Mouse (Mus musculus) megakaryocyte, embryonic 14.5 days (primary cell): ENCODE results near the gene Ryr1. TPM values are rescaled to one million over a fixed set of nuclear protein-coding genes. Genes with fewer than 3 reads are reported as not detected.
"Not testable (repeated sequence)": the region's sequence is repeated elsewhere in the genome, so short reads cannot be mapped to it uniquely, and the experiment has no call there.

Experiments used
- H3K27me3 ChIP-seq: replicated peaks from 2 replicates; pipeline ENCODE3; 2012; ENCODE audit warnings: inconsistent platforms
- H3K36me3 ChIP-seq: replicated peaks from 2 replicates; pipeline ENCODE3; 2012; ENCODE audit warnings: low read length, inconsistent platforms, mixed read lengths
- H3K4me1 ChIP-seq: 2 replicates; pipeline ENCODE4 v1.6.1; 2012; ENCODE audit warnings: inconsistent platforms
- H3K4me3 ChIP-seq: replicated peaks from 2 replicates; pipeline ENCODE3; 2012; ENCODE audit warnings: moderate library complexity, mild to moderate bottlenecking, inconsistent platforms
- H3K9me3 ChIP-seq: 2 replicates; pipeline ENCODE4 v1.6.1; 2012; ENCODE audit warnings: inconsistent platforms
- FLI1 ChIP-seq: IDR thresholded peaks from 2 replicates; pipeline ENCODE4 v1.6.1; 2012; ENCODE audit warnings: low read length, inconsistent platforms, mixed read lengths
- GATA1 ChIP-seq: IDR thresholded peaks from 3 replicates; pipeline ENCODE4 v1.6.1; 2012; ENCODE audit warnings: mixed read lengths, low read length, inconsistent platforms, borderline replicate concordance
- polyA plus RNA-seq: library from polyadenylated mRNA; stranded (reverse); fragments of >175 nt; gene quantifications from 2 replicates; pipeline ENCODE4 v1.2.3, GENCODE M21; 2012; ENCODE audit warnings: low replicate concordance; ENCODE audit not compliant: insufficient read depth

Ryr1 gene
- polyA plus RNA-seq, 1 experiment, result 0.12 TPM

GRCm38 (mm10) chr7:29085981-29086380, 39.0 kb downstream of the Ryr1 start:
- H3K36me3 ChIP-seq, result no peaks in the 10 kb centered on the region
- H3K4me1 ChIP-seq, result no peaks in the 10 kb centered on the region
- H3K9me3 ChIP-seq, result no peaks in the 10 kb centered on the region
- TF ChIP-seq GATA1, result no peak
- no peak for TF ChIP-seq FLI1
- H3K27me3 ChIP-seq, result peaks cover 60% of the 10 kb centered on the region
- peak overlapping the region; percentile 40 for H3K4me3 ChIP-seq

GRCm38 (mm10) chr7:29084411-29084810, 40.6 kb downstream of the Ryr1 start:
- Histone ChIP-seq H3K27me3 (peaks cover 58% of the 10 kb centered on the region), H3K4me1 (0 out of 2 replicates have a peak, but pooled peaks cover 1% of the 10 kb centered on the region), H3K36me3 (no peaks in the 10 kb centered on the region), H3K9me3 (no peaks in the 10 kb centered on the region), H3K4me3 (no peak overlapping the region)
- TF ChIP-seq GATA1, result no peak
- no peak for TF ChIP-seq FLI1

DNA sequence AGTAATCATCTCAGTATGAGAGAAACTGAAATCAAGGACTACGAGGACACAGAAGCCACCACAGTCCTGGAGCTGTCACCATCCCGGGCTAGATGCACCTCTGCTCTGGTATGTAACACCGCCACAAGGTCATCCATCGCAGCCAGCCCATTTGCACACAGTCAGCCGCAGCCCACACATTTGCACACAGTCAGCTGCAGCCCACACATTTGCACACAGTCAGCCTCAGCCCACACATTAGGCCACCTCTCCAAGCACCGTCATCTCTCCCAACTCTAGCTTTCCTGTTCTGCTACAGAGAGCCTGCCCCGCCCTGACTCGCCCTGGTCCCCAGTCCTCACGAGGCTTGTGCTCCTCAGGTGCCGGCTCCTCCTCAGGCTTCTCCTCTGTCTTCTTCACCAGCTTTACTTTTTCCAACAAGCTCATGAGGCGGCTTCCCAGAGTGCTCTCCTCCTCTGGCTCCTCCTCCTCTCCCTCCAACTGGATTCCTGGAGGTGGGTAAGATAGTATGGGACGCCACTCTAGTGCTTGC, 45.5 kb downstream of the Ryr1 start:
- TF ChIP-seq FLI1, result no peak
- TF ChIP-seq GATA1, result no peak
- Histone ChIP-seq H3K36me3 (no peaks in the 10 kb centered on the region), H3K4me3 (no peak overlapping the region), H3K27me3 (peaks cover 44% of the 10 kb centered on the region), H3K4me1 (peaks cover 16% of the 10 kb centered on the region), H3K9me3 (no peaks in the 10 kb centered on the region)

GRCm38 (mm10) chr7:29076977-29077376, 48.0 kb downstream of the Ryr1 start:
- H3K27me3 ChIP-seq, result peaks cover 48% of the 10 kb centered on the region
- H3K9me3 ChIP-seq, result no peaks in the 10 kb centered on the region
- H3K4me1 ChIP-seq, result peaks cover 23% of the 10 kb centered on the region
- H3K36me3 ChIP-seq, result no peaks in the 10 kb centered on the region
- TF ChIP-seq FLI1, result no peak
- no peak for TF ChIP-seq GATA1
- no peak overlapping the region for H3K4me3 ChIP-seq

GRCm38 (mm10) chr7:29075208-29075607, 49.8 kb downstream of the Ryr1 start:
- TF ChIP-seq FLI1 (no peak), GATA1 (no peak)
- Histone ChIP-seq H3K4me3 (no peak overlapping the region), H3K9me3 (peaks cover 5% of the 10 kb centered on the region; the same call in 1 of the 2 replicates), H3K27me3 (peaks cover 57% of the 10 kb centered on the region), H3K4me1 (peaks cover 30% of the 10 kb centered on the region), H3K36me3 (no peaks in the 10 kb centered on the region)

- Histone ChIP-seq H3K36me3 (no peaks in the 10 kb centered on the region), H3K4me1 (peaks cover 27% of the 10 kb centered on the region), H3K27me3 (peaks cover 69% of the 10 kb centered on the region), H3K9me3 (peaks cover 5% of the 10 kb centered on the region; the same call in 1 of the 2 replicates), H3K4me3 (peak overlapping the region; percentile 66)
- TF ChIP-seq FLI1, result no peak
- TF ChIP-seq GATA1, result no peak
These were observed 52.3 kb downstream of the Ryr1 start for GRCm38 (mm10) chr7:29072689-29073088.

- peaks cover 79% of the 10 kb centered on the region for H3K27me3 ChIP-seq
- H3K36me3 ChIP-seq, result no peaks in the 10 kb centered on the region
- no peak for TF ChIP-seq GATA1
- TF ChIP-seq FLI1, result no peak
- H3K4me3 ChIP-seq, result peak overlapping the region; percentile 62
- peaks cover 5% of the 10 kb centered on the region; the same call in 1 of the 2 replicates for H3K9me3 ChIP-seq
- H3K4me1 ChIP-seq, result peaks cover 27% of the 10 kb centered on the region
These were observed 53.6 kb downstream of the Ryr1 start for GRCm38 (mm10) chr7:29071169-29071891.

- Histone ChIP-seq H3K4me3 (no peak overlapping the region), H3K4me1 (peaks cover 22% of the 10 kb centered on the region), H3K36me3 (no peaks in the 10 kb centered on the region), H3K27me3 (peaks cover 78% of the 10 kb centered on the region), H3K9me3 (peaks cover 5% of the 10 kb centered on the region; the same call in 1 of the 2 replicates)
- TF ChIP-seq GATA1 (no peak), FLI1 (no peak)
These were observed 54.4 kb downstream of the Ryr1 start for GRCm38 (mm10) chr7:29070364-29071168.

GRCm38 (mm10) chr7:29067758-29068157, 57.2 kb downstream of the Ryr1 start:
- peaks cover 9% of the 10 kb centered on the region; the same call in 1 of the 2 replicates for H3K9me3 ChIP-seq
- peaks cover 79% of the 10 kb centered on the region for H3K27me3 ChIP-seq
- H3K36me3 ChIP-seq, result no peaks in the 10 kb centered on the region
- peaks cover 10% of the 10 kb centered on the region; the same call in 1 of the 2 replicates for H3K4me1 ChIP-seq
- no peak for TF ChIP-seq GATA1
- no peak for TF ChIP-seq FLI1
- H3K4me3 ChIP-seq, result no peak overlapping the region

- peaks cover 70% of the 10 kb centered on the region for H3K27me3 ChIP-seq
These were observed 61.5 kb downstream of the Ryr1 start for GRCm38 (mm10) chr7:29063476-29063875.

More at GRCm38 (mm10) chr7:29063476-29063875, 61.5 kb downstream of the Ryr1 start:
- H3K9me3 ChIP-seq, H3K4me1 ChIP-seq, H3K4me3 ChIP-seq, H3K36me3 ChIP-seq: not testable (repeated sequence)
